Mouse (Mus musculus) stomach, embryonic 15.5 days (tissue): Measurements from ENCODE around the gene Ttc9. TPM values are rescaled to one million over a fixed set of nuclear protein-coding genes. Genes with fewer than 3 reads are reported as not detected.
A peak's percentile ranks its signal among the peaks of the same experiment; 100 is the strongest.

Experiments
- ATAC-seq: fragments of 200-750 bp; cut with Nextera tagmentation; 2 replicates; pipeline ENCODE4 v1.8.0; 2017; ENCODE audit warnings: low read depth, moderate number of reproducible peaks, moderate TSS enrichment; ENCODE audit not compliant: insufficient read depth, low FRiP score
- H3K27ac ChIP-seq: fragments of 300-500 bp; sonication (generic); 2 replicates; pipeline ENCODE4 v1.5.1; 2015; ENCODE audit warnings: mild to moderate bottlenecking, inconsistent platforms
- H3K27me3 ChIP-seq: fragments of 300-500 bp; sonication (generic); replicated peaks from 2 replicates; pipeline ENCODE4 v1.6.1; 2015; ENCODE audit warnings: inconsistent platforms
- H3K36me3 ChIP-seq: fragments of 300-500 bp; sonication (generic); 2 replicates; pipeline ENCODE4 v1.6.1; 2015; ENCODE audit warnings: inconsistent platforms
- H3K4me1 ChIP-seq: fragments of 300-500 bp; sonication (generic); 2 replicates; pipeline ENCODE4 v1.6.1; 2015; ENCODE audit warnings: inconsistent platforms
- H3K4me2 ChIP-seq: fragments of 300-500 bp; sonication (generic); 2 replicates; pipeline ENCODE4 v1.6.1; 2015; ENCODE audit warnings: mild to moderate bottlenecking, inconsistent platforms
- H3K4me3 ChIP-seq: fragments of 300-500 bp; sonication (generic); replicated peaks from 2 replicates; pipeline ENCODE4 v1.5.1; 2015; ENCODE audit warnings: inconsistent platforms
- H3K9ac ChIP-seq: fragments of 300-500 bp; sonication (generic); 2 replicates; pipeline ENCODE4 v1.6.1; 2015; ENCODE audit warnings: inconsistent platforms
- H3K9me3 ChIP-seq: fragments of 300-500 bp; sonication (generic); 2 replicates; pipeline ENCODE4 v1.6.1; 2016; ENCODE audit warnings: inconsistent platforms
- WGBS: fragments of 180-500 bp; shearing (Covaris S2); methylation state at CpG from one replicate; pipeline ENCODE4 v1.1.7; 2015; 5-methylcytosine and 5-hydroxymethylcytosine counted together
- polyA plus RNA-seq: library from polyadenylated mRNA; unstranded; fragments of >200 nt; fragmentation: Nextera tagmentation; extraction: Ambion mirVana; gene quantifications from 2 replicates; pipeline ENCODE4 v1.2.1, GENCODE M21; 2015

Ttc9 gene
- polyA plus RNA-seq, 1 experiment from 2014 or later = 6.8 TPM

DNA sequence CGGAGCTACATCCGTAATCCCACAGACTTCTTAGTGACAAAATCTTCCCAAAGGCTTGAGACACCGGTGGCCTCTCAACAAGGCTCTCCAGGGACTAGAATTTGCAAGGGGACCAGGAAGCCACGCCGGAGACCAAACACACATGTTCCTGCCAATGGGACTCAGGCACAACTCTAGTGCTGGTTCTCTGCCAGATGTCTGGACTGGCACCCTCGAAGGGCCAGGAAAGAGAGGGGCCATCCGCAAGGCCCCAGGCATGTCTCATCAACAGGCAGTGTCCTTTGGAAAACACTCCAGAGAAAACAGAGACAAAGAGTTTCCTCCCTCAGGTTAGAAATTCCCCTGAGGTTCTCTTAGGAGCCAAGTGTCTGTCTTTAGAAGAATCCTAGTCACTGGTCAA, 59.7 kb downstream of the Ttc9 start:
- Histone ChIP-seq H3K4me2 (no peak overlapping the region), H3K27me3 (no peaks in the 10 kb centered on the region), H3K27ac (no peak overlapping the region), H3K9me3 (no peaks in the 10 kb centered on the region), H3K9ac (no peak overlapping the region), H3K4me1 (no peaks in the 10 kb centered on the region), H3K36me3 (no peaks in the 10 kb centered on the region), H3K4me3 (no peak overlapping the region)
- WGBS = 74% methylated on average over 7 of the region's 7 CpGs
- ATAC-seq = no peak

DNA sequence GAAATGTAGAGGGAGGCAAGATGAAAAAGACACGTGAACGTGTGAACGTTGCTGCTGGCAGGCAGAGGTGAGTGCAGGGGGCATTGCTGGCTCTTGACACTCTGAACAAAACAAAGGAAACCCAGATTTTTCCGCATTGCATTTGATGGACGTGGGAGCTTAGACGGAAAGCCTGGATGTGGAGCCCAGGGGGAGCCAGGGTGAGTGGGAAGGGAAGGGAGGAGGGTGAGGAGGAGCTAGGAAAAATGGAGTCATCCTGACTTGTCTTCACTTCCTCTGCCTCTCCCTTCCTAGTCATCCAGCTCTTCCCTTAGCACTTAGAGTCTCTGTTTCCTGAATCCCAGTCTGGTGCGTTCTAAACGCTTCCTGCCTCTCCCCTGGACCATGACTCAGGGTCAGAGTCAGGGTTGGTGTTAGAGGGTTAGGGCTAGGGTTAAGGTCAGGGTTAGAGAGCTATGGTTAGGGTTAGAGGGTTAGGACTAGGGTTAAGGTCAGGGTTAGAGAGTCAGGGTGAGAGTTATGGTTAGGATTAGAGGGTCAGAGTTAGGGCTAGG, 60.2 kb downstream of the Ttc9 start:
- Histone ChIP-seq H3K9me3 (no peaks in the 10 kb centered on the region), H3K4me3 (no peak overlapping the region), H3K27me3 (no peaks in the 10 kb centered on the region), H3K4me2 (no peak overlapping the region), H3K4me1 (no peaks in the 10 kb centered on the region), H3K9ac (no peak overlapping the region), H3K27ac (no peak overlapping the region), H3K36me3 (no peaks in the 10 kb centered on the region)
- 22% methylated on average over 8 of the region's 8 CpGs for WGBS
- ATAC-seq = no peak

DNA sequence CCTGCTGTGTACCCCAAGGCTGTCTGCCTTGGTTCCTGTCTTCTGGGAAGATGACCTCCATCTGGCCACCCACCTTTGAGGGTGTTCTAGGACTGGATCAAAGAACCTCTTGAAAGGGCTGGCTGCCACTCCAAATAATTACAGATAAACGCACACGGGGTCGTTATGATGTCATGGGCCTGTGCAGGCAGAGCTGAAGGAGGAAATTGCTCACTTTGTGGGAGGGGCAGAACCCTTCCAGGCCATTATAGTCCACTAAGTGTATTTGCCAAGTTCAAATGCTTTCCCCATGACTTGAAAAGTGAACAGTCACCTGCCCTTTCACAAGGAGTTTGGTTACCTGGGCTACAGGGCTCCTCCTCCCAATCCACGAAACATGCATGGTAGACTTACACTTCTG, 67.0 kb downstream of the Ttc9 start:
- peak; percentile 87 for ATAC-seq
- H3K27ac ChIP-seq = peak overlapping the region; percentile 68

DNA sequence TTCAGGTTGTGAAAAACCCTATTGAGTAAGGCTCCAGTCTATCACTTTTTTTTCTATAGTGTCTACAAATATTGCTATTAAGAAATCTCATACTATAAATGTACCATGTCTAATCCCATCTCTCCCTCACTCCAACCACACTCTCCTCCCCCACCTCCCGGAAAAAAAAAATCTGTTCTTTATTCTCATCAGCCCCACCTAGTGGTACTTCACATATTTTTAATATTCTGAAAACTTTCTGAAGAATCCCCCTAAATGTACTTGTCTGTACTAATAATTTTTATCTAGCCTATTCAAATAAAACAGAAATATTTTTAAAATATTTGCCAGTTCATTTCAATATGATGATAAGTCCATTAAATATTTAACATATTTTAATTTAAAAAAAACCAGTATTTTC, 71.9 kb downstream of the Ttc9 start:
- WGBS = 5% methylated on average over 1 of the region's 1 CpGs

More for the DNA sequence above, 67.0 kb downstream of the Ttc9 start:
- H3K4me2 ChIP-seq = no peak overlapping the region
- no peak overlapping the region for H3K9ac ChIP-seq
- no peaks in the 10 kb centered on the region for H3K27me3 ChIP-seq
- H3K4me1 ChIP-seq = no peaks in the 10 kb centered on the region
- H3K4me3 ChIP-seq = no peak overlapping the region
- H3K36me3 ChIP-seq = no peaks in the 10 kb centered on the region
- WGBS = 25% methylated on average over 4 of the region's 4 CpGs
- H3K9me3 ChIP-seq = no peaks in the 10 kb centered on the region

DNA sequence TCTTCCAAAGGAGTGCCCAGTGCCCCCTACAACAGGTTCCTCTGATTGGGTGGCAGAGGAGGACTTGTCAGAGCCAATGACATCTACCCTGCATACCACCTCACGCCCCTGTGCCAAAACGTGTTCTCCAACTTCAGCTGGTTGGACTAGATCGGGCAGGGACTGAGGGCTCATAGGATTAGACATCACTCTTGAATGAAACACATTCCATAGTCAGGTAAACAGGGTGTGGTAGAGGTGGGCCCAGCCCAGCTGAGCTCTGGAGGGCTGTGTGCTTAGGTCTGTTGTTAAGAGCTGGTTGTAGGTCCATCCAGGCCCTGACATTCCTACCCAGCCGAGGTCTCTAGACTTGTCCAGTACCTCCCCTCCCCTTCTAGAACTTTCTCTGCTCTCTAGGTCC, 81.6 kb downstream of the Ttc9 start:
- Histone ChIP-seq H3K4me1 (no peaks in the 10 kb centered on the region), H3K27me3 (no peaks in the 10 kb centered on the region), H3K4me2 (no peak overlapping the region), H3K4me3 (no peak overlapping the region), H3K9ac (no peak overlapping the region), H3K36me3 (no peaks in the 10 kb centered on the region), H3K9me3 (no peaks in the 10 kb centered on the region), H3K27ac (0 out of 2 replicates have a peak overlapping the region, but pooled peaks have one; percentile 26)
- WGBS = 70% methylated on average over 4 of the region's 4 CpGs
- ATAC-seq = peak; percentile 78

More for the DNA sequence above, 71.9 kb downstream of the Ttc9 start:
- H3K27ac ChIP-seq = no peak overlapping the region
- no peaks in the 10 kb centered on the region for H3K9me3 ChIP-seq
- no peaks in the 10 kb centered on the region for H3K4me1 ChIP-seq
- no peak overlapping the region for H3K4me2 ChIP-seq
- no peaks in the 10 kb centered on the region for H3K27me3 ChIP-seq
- H3K36me3 ChIP-seq = no peaks in the 10 kb centered on the region
- no peak overlapping the region for H3K4me3 ChIP-seq
- ATAC-seq = no peak
- no peak overlapping the region for H3K9ac ChIP-seq

Other genes with a start within 250 kb of the Ttc9 start
- gene Adam4, start 209.3 kb upstream of the Ttc9 start, polyA plus RNA-seq = 0.65 and 0.67 TPM in 2 replicates
- 150 and 155 TPM in 2 replicates for gene Cox16, start 146.1 kb upstream of the Ttc9 start, polyA plus RNA-seq
- gene Gm20498, start 98.3 kb upstream of the Ttc9 start, polyA plus RNA-seq = 25.9 and 26.3 TPM in 2 replicates
- gene Synj2bp, start 98.3 kb upstream of the Ttc9 start, polyA plus RNA-seq = 40.3 and 43.6 TPM in 2 replicates
- gene Adam21, start 62.8 kb upstream of the Ttc9 start, polyA plus RNA-seq = 0.19 and 0.28 TPM in 2 replicates
- 66.4 and 67.1 TPM in 2 replicates for gene Med6, start 36.2 kb upstream of the Ttc9 start, polyA plus RNA-seq
- gene Map3k9, start 149.9 kb downstream of the Ttc9 start, polyA plus RNA-seq = 2.6 and 3.1 TPM in 2 replicates
- gene Pcnx, start 228.8 kb downstream of the Ttc9 start, polyA plus RNA-seq = 8.2 and 9.4 TPM in 2 replicates